Mouse (Mus musculus): ENCODE results near the gene Ndufaf3. TPM values are rescaled to one million over a fixed set of nuclear protein-coding genes. Genes with fewer than 3 reads are reported as not detected.

Ndufaf3 gene
- polyA plus RNA-seq, 1 experiment from 2014 or later = 35.5 TPM

- no peak overlapping the region for H3K4me3 ChIP-seq (replicated peaks)
- H3K27ac ChIP-seq = no peak overlapping the region
- H3K27me3 ChIP-seq = no peaks in the 10 kb centered on the region
- no peak for DNase-seq
- ATAC-seq (ENCODE audit: low read depth) = no peak
- no peaks in the 10 kb centered on the region for H3K9me3 ChIP-seq (replicated peaks)
- H3K36me3 ChIP-seq = peaks cover 96% of the 10 kb centered on the region
- 80% methylated on average over 1 of the region's 1 CpGs for WGBS (ENCODE audit: insufficient replicate concordance)
- H3K9ac ChIP-seq = no peak overlapping the region
- H3K4me2 ChIP-seq = no peak overlapping the region
- peaks cover 9% of the 10 kb centered on the region for H3K4me1 ChIP-seq (replicated peaks)
Measured at GRCm38 (mm10) chr9:108546875-108547274, 20.4 kb downstream of the Ndufaf3 start.

DNA sequence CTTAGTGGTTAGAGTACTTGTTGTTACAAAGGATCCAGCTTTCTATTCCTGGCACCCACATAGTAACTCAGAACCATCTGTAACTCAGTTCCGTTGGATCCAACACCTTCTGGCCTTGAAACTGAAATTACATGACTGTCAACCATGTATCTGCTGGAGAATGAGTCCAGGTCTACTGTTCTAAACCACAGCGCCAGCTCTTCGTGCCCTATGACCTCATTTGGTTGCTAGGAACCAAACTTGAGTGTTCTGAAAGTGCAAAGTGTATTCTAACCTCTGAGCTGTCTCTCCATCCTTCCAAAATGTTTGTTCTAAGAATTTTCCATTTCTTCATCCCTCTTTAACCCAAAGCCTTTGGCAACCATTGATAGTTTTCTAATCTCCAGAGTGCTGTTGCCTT is 21.2 kb downstream of the Ndufaf3 start:
- 91% methylated on average over 3 of the region's 3 CpGs for WGBS (ENCODE audit: insufficient replicate concordance)
- no peak for DNase-seq
- no peak overlapping the region for H3K4me3 ChIP-seq (replicated peaks)

DNA sequence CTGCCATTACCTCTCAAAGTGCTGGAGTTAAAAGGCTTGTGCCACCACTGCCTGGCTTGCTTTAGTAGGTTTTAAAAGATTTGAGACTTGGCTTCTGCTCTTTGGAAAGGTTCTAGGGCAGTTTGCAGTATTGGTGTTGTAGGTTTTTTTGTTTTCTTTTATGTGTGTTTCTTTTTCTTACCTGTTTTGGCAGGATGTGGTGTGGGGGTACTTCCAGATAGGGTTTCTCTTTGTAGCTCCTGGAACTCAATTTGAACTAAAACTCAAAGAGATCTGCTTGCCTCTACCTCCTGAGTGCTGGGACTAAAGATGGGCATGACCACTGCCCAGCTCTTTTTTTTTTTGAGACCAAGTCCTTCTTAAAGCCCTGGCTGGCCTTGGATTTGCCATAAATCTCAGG is 26.4 kb downstream of the Ndufaf3 start:
- H3K9ac ChIP-seq = no peak overlapping the region
- peaks cover 92% of the 10 kb centered on the region for H3K36me3 ChIP-seq
- no peak overlapping the region for H3K4me2 ChIP-seq
- H3K27me3 ChIP-seq = no peaks in the 10 kb centered on the region
- no peak overlapping the region for H3K27ac ChIP-seq
- no peaks in the 10 kb centered on the region for H3K4me1 ChIP-seq (replicated peaks)
- no peaks in the 10 kb centered on the region for H3K9me3 ChIP-seq (replicated peaks)
- no peak for ATAC-seq (ENCODE audit: low read depth)
- DNase-seq = no peak
- H3K4me3 ChIP-seq (replicated peaks) = no peak overlapping the region

More for the DNA sequence above, 21.2 kb downstream of the Ndufaf3 start:
- H3K4me1 ChIP-seq (replicated peaks) = peaks cover 9% of the 10 kb centered on the region
- no peak for ATAC-seq (ENCODE audit: low read depth)
- H3K27ac ChIP-seq = no peak overlapping the region
- H3K36me3 ChIP-seq = peaks cover 97% of the 10 kb centered on the region
- no peak overlapping the region for H3K9ac ChIP-seq
- no peaks in the 10 kb centered on the region for H3K9me3 ChIP-seq (replicated peaks)
- no peak overlapping the region for H3K4me2 ChIP-seq
- H3K27me3 ChIP-seq = no peaks in the 10 kb centered on the region

- ATAC-seq (ENCODE audit: low read depth) = no peak
- Histone ChIP-seq H3K36me3 (peaks cover 89% of the 10 kb centered on the region), H3K4me1 (replicated peaks) (no peaks in the 10 kb centered on the region), H3K4me3 (replicated peaks) (no peak overlapping the region), H3K9me3 (replicated peaks) (no peaks in the 10 kb centered on the region), H3K27ac (no peak overlapping the region), H3K4me2 (no peak overlapping the region), H3K9ac (no peak overlapping the region), H3K27me3 (no peaks in the 10 kb centered on the region)
- no peak for DNase-seq
- 92% methylated on average over 1 of the region's 1 CpGs for WGBS (ENCODE audit: insufficient replicate concordance)
Measured at GRCm38 (mm10) chr9:108531496-108531895, 35.7 kb downstream of the Ndufaf3 start.

GRCm38 (mm10) chr9:108530954-108531353 is 36.3 kb downstream of the Ndufaf3 start:
- Histone ChIP-seq H3K9me3 (replicated peaks) (no peaks in the 10 kb centered on the region), H3K9ac (no peak overlapping the region), H3K27me3 (no peaks in the 10 kb centered on the region), H3K4me1 (replicated peaks) (no peaks in the 10 kb centered on the region), H3K27ac (no peak overlapping the region), H3K4me2 (no peak overlapping the region), H3K4me3 (replicated peaks) (no peak overlapping the region), H3K36me3 (peaks cover 84% of the 10 kb centered on the region)
- WGBS (ENCODE audit: insufficient replicate concordance) = 81% methylated on average over 1 of the region's 1 CpGs
- ATAC-seq (ENCODE audit: low read depth) (no peak), DNase-seq (no peak)

DNA sequence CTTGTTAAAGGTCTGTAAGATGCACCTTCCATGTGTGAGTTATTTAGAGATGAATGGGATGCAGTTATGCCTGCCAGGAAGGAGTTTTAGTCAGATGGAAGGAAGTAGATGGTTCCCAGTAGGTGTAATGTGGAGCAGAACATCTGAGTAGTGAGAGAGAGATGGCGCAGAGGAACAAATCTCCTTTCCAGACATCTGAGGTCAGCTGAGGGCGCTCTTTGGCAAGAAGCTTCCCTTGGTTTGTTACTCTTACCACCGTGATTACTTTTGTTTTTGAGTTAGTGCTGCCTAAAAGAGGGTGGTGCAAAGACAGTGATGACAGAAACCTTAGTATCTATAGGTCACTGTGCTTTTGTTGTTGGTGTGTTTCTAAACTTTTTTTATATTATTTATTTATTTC is 41.8 kb downstream of the Ndufaf3 start:
- no peak for ATAC-seq (ENCODE audit: low read depth)
- no peak overlapping the region for H3K27ac ChIP-seq
- no peak overlapping the region for H3K9ac ChIP-seq
- DNase-seq = no peak
- H3K9me3 ChIP-seq (replicated peaks) = no peaks in the 10 kb centered on the region
- peaks cover 48% of the 10 kb centered on the region for H3K36me3 ChIP-seq
- no peaks in the 10 kb centered on the region for H3K27me3 ChIP-seq
- WGBS (ENCODE audit: insufficient replicate concordance) = 75% methylated on average over 3 of the region's 3 CpGs
- no peak overlapping the region for H3K4me3 ChIP-seq (replicated peaks)
- peaks cover 6% of the 10 kb centered on the region for H3K4me1 ChIP-seq (replicated peaks)
- H3K4me2 ChIP-seq = no peak overlapping the region

DNA sequence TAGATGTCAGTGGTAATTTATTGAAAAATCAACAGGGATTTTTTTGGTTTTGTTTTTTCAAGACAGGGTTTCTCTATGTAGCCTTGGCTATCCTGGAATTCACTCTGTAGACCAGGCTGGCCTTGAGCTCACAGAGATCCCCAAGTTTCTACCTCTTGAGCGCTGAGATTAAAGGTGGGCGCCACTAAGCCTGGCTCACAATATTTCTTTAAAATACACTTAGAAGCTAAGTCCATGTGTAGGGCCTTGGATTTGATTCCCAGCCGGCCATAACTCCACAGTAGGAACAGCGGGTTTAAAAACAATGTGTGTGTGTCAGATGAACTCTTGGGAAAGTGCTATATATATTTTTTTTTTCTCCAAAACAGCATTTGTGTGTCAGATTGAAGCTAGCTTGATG is 43.9 kb downstream of the Ndufaf3 start:
- 91% methylated on average over 4 of the region's 4 CpGs for WGBS (ENCODE audit: insufficient replicate concordance)
- Histone ChIP-seq H3K27me3 (no peaks in the 10 kb centered on the region), H3K27ac (no peak overlapping the region), H3K4me1 (replicated peaks) (peaks cover 23% of the 10 kb centered on the region), H3K4me2 (no peak overlapping the region), H3K9me3 (replicated peaks) (no peaks in the 10 kb centered on the region), H3K9ac (no peak overlapping the region), H3K36me3 (peaks cover 40% of the 10 kb centered on the region), H3K4me3 (replicated peaks) (no peak overlapping the region)
- ATAC-seq (ENCODE audit: low read depth) (no peak), DNase-seq (no peak)

DNA sequence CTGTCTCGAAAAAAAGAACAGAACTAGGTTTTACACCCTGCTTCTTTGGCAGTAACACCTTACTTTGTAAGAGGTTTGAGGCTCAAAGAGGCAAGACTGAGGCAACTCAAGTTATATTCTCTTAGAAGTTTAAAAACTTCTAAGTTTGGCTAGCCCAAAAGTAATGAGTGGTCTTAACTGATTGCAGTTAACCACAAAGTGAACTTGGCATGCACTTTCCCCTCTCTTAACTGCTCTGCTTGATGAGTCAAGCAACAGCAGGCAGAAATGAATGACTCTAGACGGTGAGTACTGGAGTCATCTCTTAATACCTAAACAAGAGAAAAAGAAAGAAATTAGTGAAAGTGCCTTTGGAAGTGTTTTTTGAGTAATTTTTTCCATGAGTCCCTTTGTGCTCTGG is 45.6 kb downstream of the Ndufaf3 start:
- ATAC-seq (ENCODE audit: low read depth) = no peak

DNA sequence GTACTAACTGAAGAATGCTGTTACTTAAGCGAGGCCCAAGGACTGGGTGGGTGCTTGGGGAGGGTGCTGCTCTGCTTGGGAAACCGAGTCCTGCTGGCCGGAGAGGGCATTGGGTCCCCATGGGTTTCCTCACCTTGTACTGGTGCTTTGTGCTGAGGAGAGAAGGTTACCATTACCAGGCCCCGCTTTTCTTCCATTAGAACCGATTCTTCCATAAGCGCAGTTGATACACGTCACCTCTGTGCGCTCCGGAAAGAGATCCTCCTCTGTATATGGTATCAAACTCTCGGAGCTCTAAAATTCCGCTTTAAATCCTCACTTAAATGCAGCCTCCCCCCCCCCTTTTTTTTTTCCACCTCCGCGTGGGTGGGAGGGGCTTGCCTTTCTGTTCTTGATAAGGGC is 49.3 kb downstream of the Ndufaf3 start:
- no peak; the same call in 1 of the 2 replicates for ATAC-seq (ENCODE audit: low read depth)
- H3K9ac ChIP-seq = peak overlapping the region; percentile 97
- no peaks in the 10 kb centered on the region for H3K9me3 ChIP-seq (replicated peaks)
- no peak for DNase-seq
- H3K27ac ChIP-seq = peak overlapping the region; percentile 98
- H3K4me2 ChIP-seq = peak overlapping the region; percentile 95
- peaks cover 36% of the 10 kb centered on the region for H3K4me1 ChIP-seq (replicated peaks)
- peak overlapping the region; percentile 97 for H3K4me3 ChIP-seq (replicated peaks)
- H3K36me3 ChIP-seq = peaks cover 47% of the 10 kb centered on the region
- 0% methylated on average over 13 of the region's 13 CpGs for WGBS (ENCODE audit: insufficient replicate concordance)
- no peaks in the 10 kb centered on the region for H3K27me3 ChIP-seq

More for the DNA sequence above, 45.6 kb downstream of the Ndufaf3 start:
- Histone ChIP-seq H3K4me1 (replicated peaks) (peaks cover 23% of the 10 kb centered on the region), H3K4me3 (replicated peaks) (no peak overlapping the region), H3K27ac (no peak overlapping the region), H3K4me2 (no peak overlapping the region), H3K9me3 (replicated peaks) (no peaks in the 10 kb centered on the region), H3K27me3 (no peaks in the 10 kb centered on the region), H3K36me3 (peaks cover 32% of the 10 kb centered on the region), H3K9ac (no peak overlapping the region)
- no peak for DNase-seq
- 62% methylated on average over 2 of the region's 2 CpGs for WGBS (ENCODE audit: insufficient replicate concordance)

DNA sequence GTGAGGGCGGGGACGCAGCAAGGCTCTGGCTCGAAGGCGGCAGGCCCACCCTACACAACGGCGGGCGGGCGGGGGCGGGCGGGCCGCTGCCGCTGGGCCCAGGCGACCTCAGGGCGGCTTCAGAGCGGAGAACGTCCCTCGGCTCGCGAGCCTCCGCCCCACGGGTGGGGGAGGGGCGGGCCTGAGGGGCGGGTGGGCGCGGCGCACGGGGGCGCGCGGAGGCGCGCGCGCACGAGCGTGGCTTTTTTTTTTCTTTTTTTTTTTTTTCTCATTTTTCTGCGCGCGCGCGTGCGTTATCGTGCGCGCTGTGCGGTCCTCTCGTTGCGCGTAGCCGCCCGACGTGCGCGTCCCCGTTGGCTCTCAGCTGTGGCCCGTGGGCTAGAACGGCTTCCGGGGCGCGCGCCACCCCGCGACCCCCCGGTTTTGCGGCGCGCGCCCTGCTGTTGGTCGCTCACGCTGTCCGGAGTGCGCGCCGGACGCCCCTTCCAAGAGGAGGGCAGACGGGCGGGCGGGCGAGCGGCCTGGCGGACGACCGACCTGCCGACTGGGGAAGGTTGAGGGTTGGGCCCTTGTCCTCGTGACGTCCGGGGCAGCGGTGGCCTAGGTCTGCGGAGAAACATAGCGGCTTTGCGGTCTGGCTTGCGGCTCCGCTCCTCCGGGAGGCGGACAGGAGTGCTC is 49.8 kb downstream of the Ndufaf3 start:
- peaks cover 36% of the 10 kb centered on the region for H3K4me1 ChIP-seq (replicated peaks)
- ATAC-seq (ENCODE audit: low read depth) (peak; percentile 85), DNase-seq (peak; percentile 73)
- peak overlapping the region; percentile 97 for H3K4me3 ChIP-seq (replicated peaks)
- peak overlapping the region; percentile 95 for H3K4me2 ChIP-seq
- WGBS (ENCODE audit: insufficient replicate concordance) = under 1% methylated on average over 85 of the region's 95 CpGs
- peak overlapping the region; percentile 98 for H3K27ac ChIP-seq
- H3K27me3 ChIP-seq = no peaks in the 10 kb centered on the region
- H3K36me3 ChIP-seq = peaks cover 49% of the 10 kb centered on the region
- peak overlapping the region; percentile 97 for H3K9ac ChIP-seq
- H3K9me3 ChIP-seq (replicated peaks) = no peaks in the 10 kb centered on the region

GRCm38 (mm10) chr9:108516380-108517251 is 50.6 kb downstream of the Ndufaf3 start, which contains the start of gene Qrich1:
Gene Qrich1 (plus strand): TSS chr9:108516806.
- 2% methylated on average over 50 of the region's 55 CpGs for WGBS (ENCODE audit: insufficient replicate concordance)
- ATAC-seq (ENCODE audit: low read depth) = peak; percentile 89
- no peaks in the 10 kb centered on the region for H3K9me3 ChIP-seq (replicated peaks)
- peaks cover 36% of the 10 kb centered on the region for H3K4me1 ChIP-seq (replicated peaks)
- no peaks in the 10 kb centered on the region for H3K27me3 ChIP-seq
- peak within 1 kb of the TSS; percentile 97 for H3K9ac ChIP-seq
- peak within 1 kb of the TSS; percentile 97 for H3K4me3 ChIP-seq (replicated peaks)
- peaks cover 57% of the 10 kb centered on the region for H3K36me3 ChIP-seq
- DNase-seq = peak; percentile 93
- H3K4me2 ChIP-seq = peak within 1 kb of the TSS; percentile 95
- H3K27ac ChIP-seq = peak within 1 kb of the TSS; percentile 98

All from liver, embryonic 13.5 days (tissue).